Mouse (Mus musculus): ENCODE results near the gene Cog1.

DNA sequence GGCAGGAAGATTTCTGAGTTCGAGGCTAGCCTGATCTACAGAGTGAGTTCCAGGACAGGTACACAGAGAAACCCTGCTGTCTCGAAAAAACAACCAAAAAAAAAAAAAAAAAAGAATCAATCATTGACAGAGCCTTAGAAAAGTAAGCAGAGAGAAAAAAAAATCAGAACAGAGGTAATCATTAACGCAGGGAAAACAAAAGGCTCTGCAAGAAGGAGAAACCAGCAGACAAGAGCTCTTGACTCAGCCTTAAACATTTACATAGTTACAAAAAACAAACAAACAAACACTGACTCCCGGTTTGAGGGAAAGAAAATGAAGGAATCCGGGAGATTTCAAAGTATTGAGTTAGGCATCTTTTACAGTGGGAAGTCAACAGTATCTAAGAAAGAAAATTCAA, 39.4 kb upstream of the Cog1 start:
- no peak for TF ChIP-seq EP300 (IDR thresholded peaks at IDR 0.05; ENCODE audit: insufficient read depth, low read depth, low read length)
- TF ChIP-seq POLR2A (IDR thresholded peaks at IDR 0.05; ENCODE audit: insufficient read depth, low read depth, low read length): no peak
- TF ChIP-seq CTCF (IDR thresholded peaks at IDR 0.05): no peak
